Mouse (Mus musculus) limb, embryonic 10.5 days (tissue): ENCODE measurements at regions not wholly inside any gene's neighbourhood (a gene's known extent, or its start where the extent isn't known, plus 50 kb on each side); places are given as distances from the start of the nearest gene placed in this dataset.

Source experiments
- DNase-seq: peaks from one replicate; pipeline ENCODE4 v3.0.0-alpha.2; 2017; ENCODE audit warnings: low spot score
- H3K27ac ChIP-seq: fragments of 300-500 bp; sonication (generic); 2 replicates; pipeline ENCODE4 v1.5.1; 2016; ENCODE audit warnings: mild to moderate bottlenecking
- H3K27me3 ChIP-seq: fragments of 300-500 bp; sonication (generic); 2 replicates; pipeline ENCODE4 v1.6.1; 2016; ENCODE audit warnings: low read depth, mild to moderate bottlenecking; ENCODE audit not compliant: poor library complexity, severe bottlenecking
- H3K36me3 ChIP-seq: fragments of 300-500 bp; sonication (generic); 2 replicates; pipeline ENCODE4 v1.6.1; 2016; ENCODE audit warnings: mild to moderate bottlenecking, moderate library complexity
- H3K4me1 ChIP-seq: fragments of 300-500 bp; sonication (generic); 2 replicates; pipeline ENCODE4 v1.6.1; 2016
- H3K4me3 ChIP-seq: fragments of 300-500 bp; sonication (generic); 2 replicates; pipeline ENCODE4 v1.5.1; 2016; ENCODE audit warnings: mild to moderate bottlenecking, moderate library complexity
- H3K9me3 ChIP-seq: fragments of 300-500 bp; sonication (generic); replicated peaks from 2 replicates; pipeline ENCODE4 v1.6.1; 2016; ENCODE audit warnings: mild to moderate bottlenecking
- WGBS: fragments of 180-500 bp; shearing (Covaris S2); methylation state at CpG from one replicate; pipeline ENCODE4 v1.1.7; 2016; 5-methylcytosine and 5-hydroxymethylcytosine counted together

DNA sequence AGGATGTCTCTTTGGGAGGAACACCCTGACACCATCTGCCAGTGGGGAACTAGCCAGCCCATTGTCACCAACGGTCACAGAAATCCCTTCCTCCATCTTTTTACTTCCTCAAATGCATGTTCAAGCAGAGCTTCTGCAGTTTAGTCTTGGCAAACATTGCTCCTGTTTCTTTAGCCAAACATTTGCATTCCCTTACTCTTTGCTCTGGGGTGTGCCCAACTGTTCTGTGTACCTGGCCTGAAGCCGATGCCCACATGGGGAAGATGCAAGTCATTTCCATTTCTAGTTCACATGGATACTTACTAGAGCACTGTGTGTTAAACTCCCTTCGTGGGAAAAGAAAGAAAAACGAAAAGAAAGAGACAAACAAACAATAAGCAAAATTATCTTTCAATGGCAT, 386.7 kb upstream of the Btbd3 start:
- WGBS: 81% methylated on average over 4 of the region's 4 CpGs
- Histone ChIP-seq H3K9me3 (no peaks in the 10 kb centered on the region), H3K4me1 (no peaks in the 10 kb centered on the region), H3K36me3 (no peaks in the 10 kb centered on the region), H3K27me3 (no peaks in the 10 kb centered on the region), H3K4me3 (no peak overlapping the region), H3K27ac (no peak overlapping the region)
- DNase-seq: no peak

GRCm38 (mm10) chr2:137854494-137854893, 401.9 kb upstream of the Btbd3 start:
- 83% methylated on average over 4 of the region's 4 CpGs for WGBS
- no peaks in the 10 kb centered on the region for H3K27me3 ChIP-seq
- no peak for DNase-seq

DNA sequence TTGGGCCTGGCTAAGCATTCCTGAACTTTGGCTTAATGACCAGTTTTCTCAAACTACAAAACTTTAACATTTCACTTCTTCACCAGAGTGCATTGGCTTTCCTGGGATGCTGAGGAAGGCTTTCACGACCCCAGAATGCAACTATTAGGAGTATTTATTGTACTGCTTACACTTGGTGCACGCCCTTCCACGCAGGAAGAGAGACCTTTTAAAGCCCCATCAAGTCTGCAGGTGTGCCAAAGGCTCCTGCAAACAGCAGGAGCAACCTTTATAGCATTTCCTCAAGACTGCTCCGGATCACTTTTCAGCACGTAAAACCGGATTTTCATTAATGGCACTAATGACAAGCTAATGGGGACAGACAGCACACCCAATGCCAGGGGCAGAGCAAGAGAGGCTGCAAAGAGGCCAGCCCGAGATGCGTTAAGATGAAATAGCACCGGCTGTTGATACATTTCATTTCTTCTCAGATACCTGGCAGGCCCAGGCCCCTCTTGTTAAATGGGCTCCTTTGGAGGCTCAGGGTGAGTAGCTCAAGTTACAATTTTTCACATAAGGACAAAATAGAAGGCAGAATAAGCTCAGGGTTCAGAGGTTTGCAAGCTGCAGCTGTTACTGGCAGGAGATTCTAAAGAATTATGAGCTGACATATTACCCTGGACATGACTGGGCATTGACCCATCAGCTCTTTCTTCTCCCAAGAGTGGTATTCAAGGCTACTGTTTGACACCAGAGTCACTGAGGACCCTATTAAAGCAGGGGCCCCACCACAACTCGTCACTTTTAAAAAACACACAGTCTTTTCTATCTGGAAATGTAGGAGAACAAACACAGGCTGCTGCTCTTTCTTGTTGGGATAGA, 402.7 kb upstream of the Btbd3 start:
- H3K36me3 ChIP-seq: no peaks in the 10 kb centered on the region
- no peak overlapping the region for H3K27ac ChIP-seq
- 34% methylated on average over 10 of the region's 10 CpGs for WGBS
- no peaks in the 10 kb centered on the region for H3K9me3 ChIP-seq
- H3K4me1 ChIP-seq: peaks cover 24% of the 10 kb centered on the region
- DNase-seq: peak; percentile 58
- H3K4me3 ChIP-seq: no peak overlapping the region
- no peaks in the 10 kb centered on the region for H3K27me3 ChIP-seq

More at GRCm38 (mm10) chr2:137854494-137854893, 401.9 kb upstream of the Btbd3 start:
- peaks cover 24% of the 10 kb centered on the region for H3K4me1 ChIP-seq
- H3K9me3 ChIP-seq: no peaks in the 10 kb centered on the region
- H3K36me3 ChIP-seq: no peaks in the 10 kb centered on the region
- no peak overlapping the region for H3K27ac ChIP-seq
- no peak overlapping the region for H3K4me3 ChIP-seq

DNA sequence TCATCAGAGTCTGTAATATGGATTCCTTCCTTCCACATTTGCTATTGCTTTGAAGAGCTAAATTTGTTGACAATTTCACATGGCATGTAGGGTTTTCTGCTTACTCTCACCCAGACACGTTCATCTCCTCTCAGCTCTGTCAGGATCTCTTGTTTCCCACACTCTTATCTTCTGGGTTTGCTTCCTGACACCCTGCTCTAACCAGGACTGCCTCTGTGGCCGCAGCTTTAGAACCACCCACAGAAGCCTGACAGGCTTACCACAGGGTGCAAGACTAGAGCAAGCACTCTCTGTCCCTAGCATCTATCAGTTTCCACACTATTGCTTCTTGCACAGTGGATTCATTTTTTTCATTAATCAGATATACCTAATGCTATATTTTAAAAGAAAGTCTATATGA, 408.5 kb upstream of the Btbd3 start:
- no peak for DNase-seq
- Histone ChIP-seq H3K4me3 (no peak overlapping the region), H3K27me3 (no peaks in the 10 kb centered on the region), H3K27ac (no peak overlapping the region), H3K9me3 (no peaks in the 10 kb centered on the region), H3K4me1 (peaks cover 3% of the 10 kb centered on the region; the same call in 1 of the 2 replicates), H3K36me3 (no peaks in the 10 kb centered on the region)
- WGBS: 50% methylated on average over 2 of the region's 2 CpGs

GRCm38 (mm10) chr2:137827814-137828374, 428.5 kb upstream of the Btbd3 start:
- WGBS: 84% methylated on average over 8 of the region's 8 CpGs
- no peak for DNase-seq
- no peaks in the 10 kb centered on the region for H3K4me1 ChIP-seq
- no peaks in the 10 kb centered on the region for H3K27me3 ChIP-seq
- H3K36me3 ChIP-seq: no peaks in the 10 kb centered on the region
- no peaks in the 10 kb centered on the region for H3K9me3 ChIP-seq
- H3K27ac ChIP-seq: no peak overlapping the region
- H3K4me3 ChIP-seq: no peak overlapping the region

GRCm38 (mm10) chr2:137821344-137821916, 434.9 kb upstream of the Btbd3 start:
- DNase-seq: no peak
- H3K36me3 ChIP-seq: no peaks in the 10 kb centered on the region
- no peaks in the 10 kb centered on the region for H3K9me3 ChIP-seq
- H3K4me1 ChIP-seq: 0 out of 2 replicates have a peak, but pooled peaks cover 4% of the 10 kb centered on the region
- H3K27ac ChIP-seq: no peak overlapping the region
- H3K4me3 ChIP-seq: no peak overlapping the region
- no peaks in the 10 kb centered on the region for H3K27me3 ChIP-seq
- WGBS: 84% methylated on average over 5 of the region's 5 CpGs

DNA sequence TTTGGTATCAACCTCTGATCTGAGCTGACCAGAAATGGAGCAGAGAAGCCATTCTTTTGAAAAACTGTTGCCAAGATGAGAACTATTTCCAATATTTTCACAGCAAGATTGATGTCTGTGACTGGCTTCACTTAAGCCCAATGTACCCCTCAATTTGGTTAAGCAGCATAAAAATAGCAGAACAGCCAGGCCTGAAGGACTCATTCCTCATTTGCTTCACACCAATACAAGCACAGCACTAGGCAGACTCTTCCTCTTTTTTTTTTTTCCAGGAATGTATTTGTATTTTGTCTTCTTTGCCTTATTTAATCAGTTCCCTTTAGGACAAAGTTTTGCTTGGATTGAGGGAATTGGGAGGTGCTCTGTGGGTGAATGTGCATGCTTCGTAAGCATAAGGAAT, 441.4 kb upstream of the Btbd3 start:
- H3K36me3 ChIP-seq: no peaks in the 10 kb centered on the region
- 97% methylated on average over 1 of the region's 1 CpGs for WGBS

DNA sequence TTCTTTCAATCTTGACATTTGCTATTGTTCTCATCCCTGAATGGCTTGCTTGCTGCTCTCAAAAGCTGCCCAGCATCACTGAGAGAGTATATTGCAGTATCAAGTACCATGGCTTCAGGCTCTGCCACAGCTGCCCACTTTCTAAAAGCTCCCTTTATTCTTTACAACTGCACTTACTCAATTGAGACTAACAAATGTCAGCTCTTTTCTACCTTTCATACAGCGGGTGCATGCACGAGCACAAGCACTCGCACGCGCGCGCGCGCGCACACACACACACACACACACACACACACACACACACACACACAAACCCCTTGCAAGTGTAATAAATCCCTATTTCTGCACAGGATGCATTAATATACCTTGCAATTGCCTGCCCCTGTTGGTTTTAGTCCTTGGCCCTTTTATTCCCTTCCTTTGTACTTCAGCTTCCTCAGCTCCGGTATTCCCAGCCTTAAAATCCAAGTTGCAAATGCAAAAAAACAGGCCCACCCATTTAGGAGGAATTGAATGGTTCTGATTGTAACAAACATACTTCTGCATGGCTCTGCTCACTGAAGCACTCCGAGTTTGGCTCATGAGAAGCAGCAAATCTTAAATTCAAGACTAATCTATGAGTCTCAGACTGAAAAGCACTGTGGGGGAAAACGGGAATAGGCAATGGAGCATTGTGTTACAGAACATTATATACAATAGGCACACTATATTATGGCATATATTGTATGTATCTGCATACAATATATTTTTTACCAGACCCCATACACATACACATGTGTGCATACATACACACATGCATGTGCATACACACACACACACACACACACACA, 447.7 kb upstream of the Btbd3 start:
- Histone ChIP-seq H3K4me1 (no peaks in the 10 kb centered on the region), H3K27me3 (no peaks in the 10 kb centered on the region), H3K27ac (no peak overlapping the region), H3K4me3 (no peak overlapping the region), H3K36me3 (no peaks in the 10 kb centered on the region), H3K9me3 (no peaks in the 10 kb centered on the region)
- WGBS: 93% methylated on average over 13 of the region's 13 CpGs
- DNase-seq: no peak

More for the DNA sequence above, 441.4 kb upstream of the Btbd3 start:
- H3K9me3 ChIP-seq: no peaks in the 10 kb centered on the region
- DNase-seq: no peak
- no peaks in the 10 kb centered on the region for H3K4me1 ChIP-seq
- H3K27ac ChIP-seq: no peak overlapping the region
- no peaks in the 10 kb centered on the region for H3K27me3 ChIP-seq
- no peak overlapping the region for H3K4me3 ChIP-seq

DNA sequence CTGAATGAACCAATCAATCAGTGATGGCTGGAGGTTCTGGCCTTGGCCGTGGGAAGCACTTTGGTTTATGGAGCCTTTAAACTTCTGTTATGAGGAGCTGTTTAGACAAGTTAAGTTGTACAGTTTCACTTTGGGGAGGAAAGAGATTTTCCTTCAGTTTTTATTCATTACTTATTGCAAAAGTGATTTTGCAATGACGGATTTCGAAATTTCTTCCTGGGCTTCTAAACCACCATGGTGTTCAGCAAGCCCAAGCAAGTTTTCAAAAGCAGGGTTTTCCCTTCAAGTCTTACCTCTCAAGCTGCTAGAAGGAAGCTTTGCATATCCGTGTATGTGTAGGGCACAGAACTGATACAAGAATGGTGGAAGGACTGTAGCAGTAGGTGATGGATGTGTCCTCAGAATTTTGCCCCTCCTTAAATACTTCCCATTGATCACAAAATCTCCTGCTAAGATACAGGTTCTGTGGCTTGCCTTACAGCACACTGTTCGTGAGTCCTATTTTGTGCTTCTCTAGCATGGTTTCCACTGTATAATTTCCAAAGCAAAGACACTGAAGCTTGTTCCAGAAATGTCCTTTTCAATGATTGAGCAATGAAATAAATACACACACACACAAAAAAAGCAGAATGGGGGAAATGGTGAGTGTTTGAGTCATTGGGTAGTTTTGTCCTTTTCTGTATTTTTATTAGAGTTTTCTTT, 448.6 kb upstream of the Btbd3 start:
- 86% methylated on average over 5 of the region's 5 CpGs for WGBS
- DNase-seq: no peak

DNA sequence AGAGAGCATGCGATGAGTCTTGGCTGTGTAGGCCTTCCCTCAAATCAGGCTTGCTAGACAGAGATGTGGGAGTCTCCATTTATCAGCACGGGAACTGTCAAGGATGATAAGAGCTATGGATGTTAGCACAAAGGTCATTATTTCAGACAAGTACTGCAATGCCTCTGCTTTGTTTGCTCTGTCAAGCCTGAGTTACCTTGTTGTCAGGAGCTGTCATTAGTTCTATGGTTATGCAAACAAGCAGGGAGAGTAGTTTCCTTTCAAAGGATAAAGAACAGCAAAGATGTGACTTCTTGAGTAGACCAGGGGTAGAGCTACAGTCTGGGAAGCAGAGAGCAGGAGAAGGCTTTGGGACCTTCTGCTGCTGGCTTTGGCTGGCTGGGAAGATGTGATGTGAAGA, 461.5 kb upstream of the Btbd3 start:
- H3K27me3 ChIP-seq: no peaks in the 10 kb centered on the region
- H3K36me3 ChIP-seq: no peaks in the 10 kb centered on the region
- H3K27ac ChIP-seq: no peak overlapping the region
- H3K4me1 ChIP-seq: no peaks in the 10 kb centered on the region
- no peak overlapping the region for H3K4me3 ChIP-seq
- WGBS: 84% methylated on average over 2 of the region's 2 CpGs
- no peak for DNase-seq
- no peaks in the 10 kb centered on the region for H3K9me3 ChIP-seq

More for the DNA sequence above, 448.6 kb upstream of the Btbd3 start:
- H3K36me3 ChIP-seq: no peaks in the 10 kb centered on the region
- no peaks in the 10 kb centered on the region for H3K27me3 ChIP-seq
- no peak overlapping the region for H3K4me3 ChIP-seq
- H3K27ac ChIP-seq: no peak overlapping the region
- no peaks in the 10 kb centered on the region for H3K4me1 ChIP-seq
- H3K9me3 ChIP-seq: no peaks in the 10 kb centered on the region

DNA sequence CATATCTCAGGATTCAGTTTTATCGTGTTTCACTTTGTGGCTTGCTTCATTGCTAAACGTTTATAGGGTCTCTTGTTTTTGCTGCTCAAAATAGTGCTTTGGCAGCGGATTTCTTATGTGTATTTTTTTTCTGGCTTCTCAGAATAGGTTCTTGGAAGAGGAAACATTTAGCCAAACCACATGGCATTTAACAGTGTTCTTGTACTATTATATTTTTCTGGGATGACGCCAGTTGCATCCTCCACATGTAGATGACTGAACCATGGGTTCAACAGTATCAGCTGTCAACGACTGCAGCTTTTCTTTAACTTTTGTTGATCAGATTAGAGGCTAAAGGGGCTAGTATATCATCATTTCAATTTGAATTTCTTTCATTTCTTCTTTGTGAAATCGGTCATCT, 472.3 kb upstream of the Btbd3 start:
- DNase-seq: no peak
- Histone ChIP-seq H3K27ac (no peak overlapping the region), H3K27me3 (no peaks in the 10 kb centered on the region), H3K36me3 (no peaks in the 10 kb centered on the region), H3K4me3 (no peak overlapping the region), H3K4me1 (no peaks in the 10 kb centered on the region), H3K9me3 (no peaks in the 10 kb centered on the region)
- 85% methylated on average over 6 of the region's 6 CpGs for WGBS

GRCm38 (mm10) chr2:137777430-137777829, 478.9 kb upstream of the Btbd3 start:
- no peak overlapping the region for H3K4me3 ChIP-seq
- no peaks in the 10 kb centered on the region for H3K27me3 ChIP-seq
- 95% methylated on average over 3 of the region's 3 CpGs for WGBS
- no peak for DNase-seq
- no peaks in the 10 kb centered on the region for H3K9me3 ChIP-seq
- no peaks in the 10 kb centered on the region for H3K4me1 ChIP-seq
- no peaks in the 10 kb centered on the region for H3K36me3 ChIP-seq
- no peak overlapping the region for H3K27ac ChIP-seq
